Mouse (Mus musculus): Measurements from ENCODE around the gene Dtnbp1. TPM values are rescaled to one million over a fixed set of nuclear protein-coding genes. Genes with fewer than 3 reads are reported as not detected.
A peak's percentile ranks its signal among the peaks of the same experiment; 100 is the strongest.

Gene Dtnbp1
- polyA plus RNA-seq, 1 experiment from 2014 or later = 42.3 TPM

- Histone ChIP-seq H3K9ac (ENCODE audit: low read depth, low read length) (no peak overlapping the region), H3K27ac (ENCODE audit: low read depth, low read length) (no peak overlapping the region), H3K4me1 (replicated peaks; ENCODE audit: control insufficient read depth, insufficient read depth, low read length) (no peaks in the 10 kb centered on the region), H3K27me3 (replicated peaks; ENCODE audit: control insufficient read depth, insufficient read depth, low read length) (no peaks in the 10 kb centered on the region), H3K4me2 (no peak overlapping the region), H3K36me3 (ENCODE audit: control insufficient read depth, insufficient read depth, low read length) (no peaks in the 10 kb centered on the region), H3K4me3 (ENCODE audit: low read depth, low read length) (no peak overlapping the region), H3K9me3 (ENCODE audit: control insufficient read depth, low read length) (no peaks in the 10 kb centered on the region)
- WGBS = 89% methylated on average over 10 of the region's 10 CpGs
- no peak for ATAC-seq (replicated peaks; ENCODE audit: low FRiP score)
- no peak for DNase-seq (ENCODE audit: low spot score)
These were observed 9.3 kb downstream of the Dtnbp1 start for GRCm38 (mm10) chr13:44992550-44993205.

GRCm38 (mm10) chr13:44991936-44992335, 10.0 kb downstream of the Dtnbp1 start:
- H3K4me1 ChIP-seq (replicated peaks; ENCODE audit: control insufficient read depth, insufficient read depth, low read length) = no peaks in the 10 kb centered on the region
- H3K9me3 ChIP-seq (ENCODE audit: control insufficient read depth, low read length) = no peaks in the 10 kb centered on the region
- H3K4me2 ChIP-seq = no peak overlapping the region
- ATAC-seq (replicated peaks; ENCODE audit: low FRiP score) = no peak
- no peak overlapping the region for H3K27ac ChIP-seq (ENCODE audit: low read depth, low read length)
- no peak overlapping the region for H3K4me3 ChIP-seq (ENCODE audit: low read depth, low read length)
- DNase-seq (ENCODE audit: low spot score) = no peak
- H3K36me3 ChIP-seq (ENCODE audit: control insufficient read depth, insufficient read depth, low read length) = no peaks in the 10 kb centered on the region
- whole genome bisulfite sequencing = 91% methylated on average over 4 of the region's 4 CpGs
- no peaks in the 10 kb centered on the region for H3K27me3 ChIP-seq (replicated peaks; ENCODE audit: control insufficient read depth, insufficient read depth, low read length)
- H3K9ac ChIP-seq (ENCODE audit: low read depth, low read length) = no peak overlapping the region

- 91% methylated on average over 7 of the region's 7 CpGs for WGBS
- H3K9ac ChIP-seq (ENCODE audit: low read depth, low read length) = no peak overlapping the region
- no peaks in the 10 kb centered on the region for H3K27me3 ChIP-seq (replicated peaks; ENCODE audit: control insufficient read depth, insufficient read depth, low read length)
- DNase-seq (ENCODE audit: low spot score) = no peak
- no peaks in the 10 kb centered on the region for H3K9me3 ChIP-seq (ENCODE audit: control insufficient read depth, low read length)
- no peak for ATAC-seq (replicated peaks; ENCODE audit: low FRiP score)
- no peak overlapping the region for H3K27ac ChIP-seq (ENCODE audit: low read depth, low read length)
- H3K4me1 ChIP-seq (replicated peaks; ENCODE audit: control insufficient read depth, insufficient read depth, low read length) = 0 out of 2 replicates have a peak, but pooled peaks cover 5% of the 10 kb centered on the region
- H3K4me2 ChIP-seq = no peak overlapping the region
- H3K36me3 ChIP-seq (ENCODE audit: control insufficient read depth, insufficient read depth, low read length) = no peaks in the 10 kb centered on the region
- no peak overlapping the region for H3K4me3 ChIP-seq (ENCODE audit: low read depth, low read length)
These were observed 11.8 kb downstream of the Dtnbp1 start for GRCm38 (mm10) chr13:44990073-44990682.

- no peaks in the 10 kb centered on the region for H3K36me3 ChIP-seq (ENCODE audit: control insufficient read depth, insufficient read depth, low read length)
- WGBS = 77% methylated on average over 2 of the region's 2 CpGs
- no peak overlapping the region for H3K9ac ChIP-seq (ENCODE audit: low read depth, low read length)
- H3K4me2 ChIP-seq = no peak overlapping the region
- ATAC-seq (replicated peaks; ENCODE audit: low FRiP score) = no peak
- no peak overlapping the region for H3K27ac ChIP-seq (ENCODE audit: low read depth, low read length)
- 0 out of 2 replicates have a peak, but pooled peaks cover 5% of the 10 kb centered on the region for H3K4me1 ChIP-seq (replicated peaks; ENCODE audit: control insufficient read depth, insufficient read depth, low read length)
- H3K9me3 ChIP-seq (ENCODE audit: control insufficient read depth, low read length) = no peaks in the 10 kb centered on the region
- no peak for DNase-seq (ENCODE audit: low spot score)
- H3K27me3 ChIP-seq (replicated peaks; ENCODE audit: control insufficient read depth, insufficient read depth, low read length) = no peaks in the 10 kb centered on the region
- no peak overlapping the region for H3K4me3 ChIP-seq (ENCODE audit: low read depth, low read length)
These were observed 15.6 kb downstream of the Dtnbp1 start for GRCm38 (mm10) chr13:44986352-44986751.

- H3K36me3 ChIP-seq (ENCODE audit: control insufficient read depth, insufficient read depth, low read length) = no peaks in the 10 kb centered on the region
- ATAC-seq (replicated peaks; ENCODE audit: low FRiP score) = no peak
These were observed 16.6 kb downstream of the Dtnbp1 start for GRCm38 (mm10) chr13:44985321-44985720.

GRCm38 (mm10) chr13:44983635-44984401, 18.1 kb downstream of the Dtnbp1 start:
- no peaks in the 10 kb centered on the region for H3K9me3 ChIP-seq (ENCODE audit: control insufficient read depth, low read length)
- H3K4me3 ChIP-seq (ENCODE audit: low read depth, low read length) = no peak overlapping the region
- H3K4me1 ChIP-seq (replicated peaks; ENCODE audit: control insufficient read depth, insufficient read depth, low read length) = 0 out of 2 replicates have a peak, but pooled peaks cover 5% of the 10 kb centered on the region
- H3K27me3 ChIP-seq (replicated peaks; ENCODE audit: control insufficient read depth, insufficient read depth, low read length) = no peaks in the 10 kb centered on the region
- 74% methylated on average over 5 of the region's 5 CpGs for WGBS
- ATAC-seq (replicated peaks; ENCODE audit: low FRiP score) (no peak), DNase-seq (ENCODE audit: low spot score) (no peak)
- no peak overlapping the region for H3K9ac ChIP-seq (ENCODE audit: low read depth, low read length)
- H3K4me2 ChIP-seq = no peak overlapping the region
- H3K36me3 ChIP-seq (ENCODE audit: control insufficient read depth, insufficient read depth, low read length) = no peaks in the 10 kb centered on the region
- H3K27ac ChIP-seq (ENCODE audit: low read depth, low read length) = no peak overlapping the region

More at GRCm38 (mm10) chr13:44985321-44985720, 16.6 kb downstream of the Dtnbp1 start:
- WGBS = 50% methylated on average over 2 of the region's 2 CpGs
- Histone ChIP-seq H3K4me3 (ENCODE audit: low read depth, low read length) (no peak overlapping the region), H3K9me3 (ENCODE audit: control insufficient read depth, low read length) (no peaks in the 10 kb centered on the region), H3K9ac (ENCODE audit: low read depth, low read length) (no peak overlapping the region), H3K27me3 (replicated peaks; ENCODE audit: control insufficient read depth, insufficient read depth, low read length) (no peaks in the 10 kb centered on the region), H3K4me2 (no peak overlapping the region), H3K27ac (ENCODE audit: low read depth, low read length) (no peak overlapping the region), H3K4me1 (replicated peaks; ENCODE audit: control insufficient read depth, insufficient read depth, low read length) (0 out of 2 replicates have a peak, but pooled peaks cover 5% of the 10 kb centered on the region)
- DNase-seq (ENCODE audit: low spot score) = no peak

GRCm38 (mm10) chr13:44982799-44983198, 19.1 kb downstream of the Dtnbp1 start:
- H3K4me3 ChIP-seq (ENCODE audit: low read depth, low read length) = no peak overlapping the region

GRCm38 (mm10) chr13:44979433-44979832, 22.5 kb downstream of the Dtnbp1 start:
- no peaks in the 10 kb centered on the region for H3K36me3 ChIP-seq (ENCODE audit: control insufficient read depth, insufficient read depth, low read length)
- no peak for DNase-seq (ENCODE audit: low spot score)
- H3K4me2 ChIP-seq = no peak overlapping the region
- no peaks in the 10 kb centered on the region for H3K27me3 ChIP-seq (replicated peaks; ENCODE audit: control insufficient read depth, insufficient read depth, low read length)
- H3K4me3 ChIP-seq (ENCODE audit: low read depth, low read length) = no peak overlapping the region
- no peak overlapping the region for H3K9ac ChIP-seq (ENCODE audit: low read depth, low read length)
- no peaks in the 10 kb centered on the region for H3K9me3 ChIP-seq (ENCODE audit: control insufficient read depth, low read length)
- ATAC-seq (replicated peaks; ENCODE audit: low FRiP score) = no peak
- H3K4me1 ChIP-seq (replicated peaks; ENCODE audit: control insufficient read depth, insufficient read depth, low read length) = no peaks in the 10 kb centered on the region
- no peak overlapping the region for H3K27ac ChIP-seq (ENCODE audit: low read depth, low read length)
- WGBS = 94% methylated on average over 7 of the region's 7 CpGs

More at GRCm38 (mm10) chr13:44982799-44983198, 19.1 kb downstream of the Dtnbp1 start:
- no peak overlapping the region for H3K9ac ChIP-seq (ENCODE audit: low read depth, low read length)
- DNase-seq (ENCODE audit: low spot score) (no peak), ATAC-seq (replicated peaks; ENCODE audit: low FRiP score) (no peak)
- no peaks in the 10 kb centered on the region for H3K36me3 ChIP-seq (ENCODE audit: control insufficient read depth, insufficient read depth, low read length)
- WGBS = 57% methylated on average over 7 of the region's 7 CpGs
- H3K4me2 ChIP-seq = peak overlapping the region; percentile 13; the same call in 1 of the 2 replicates
- H3K4me1 ChIP-seq (replicated peaks; ENCODE audit: control insufficient read depth, insufficient read depth, low read length) = 0 out of 2 replicates have a peak, but pooled peaks cover 5% of the 10 kb centered on the region
- no peaks in the 10 kb centered on the region for H3K27me3 ChIP-seq (replicated peaks; ENCODE audit: control insufficient read depth, insufficient read depth, low read length)
- no peaks in the 10 kb centered on the region for H3K9me3 ChIP-seq (ENCODE audit: control insufficient read depth, low read length)
- no peak overlapping the region for H3K27ac ChIP-seq (ENCODE audit: low read depth, low read length)

Data from liver, embryonic 11.5 days (tissue).